Mouse (Mus musculus): ENCODE measurements around the gene Trit1.

GRCm38 (mm10) chr4:122983486-122984261 is 32.7 kb upstream of the Trit1 start:
- TF ChIP-seq GATA1 (IDR thresholded peaks at IDR 0.05; ENCODE audit: low read length): no peak
- TF ChIP-seq TAL1 (IDR thresholded peaks at IDR 0.05; ENCODE audit: low read length): no peak
